Mouse (Mus musculus) left cerebral cortex, adult 2 months (tissue): ENCODE measurements at regions not wholly inside any gene's neighbourhood (a gene's known extent, or its start where the extent isn't known, plus 50 kb on each side); places are given as distances from the start of the nearest gene placed in this dataset.

Source experiments
- DNase-seq, 2 experiments: peaks; one replicate each; pipeline ENCODE4 v3.0.0; 2021 to 2022; ENCODE audit warnings: low spot score in 2 of 2, mixed read lengths in 1 of 2; ENCODE audit errors: extremely low spot score in 1 of 2
- H3K27ac ChIP-seq: fragments of 200-600 bp; 2 replicates; pipeline ENCODE4 v1.8.1; 2022
- H3K4me3 ChIP-seq: fragments of 200-600 bp; 2 replicates; pipeline ENCODE4 v1.8.1; 2022
- CTCF ChIP-seq: fragments of 200-600 bp; IDR thresholded peaks from 2 replicates; pipeline ENCODE4 v1.8.1; 2022; ENCODE audit warnings: antibody characterized with exemption, mild to moderate bottlenecking, moderate library complexity
- intact Hi-C: fragments of 180-260 bp; cut with DNase I; formaldehyde crosslinking; loops from one replicate; pipeline ENCODE4 v1.15.1; 2025

DNA sequence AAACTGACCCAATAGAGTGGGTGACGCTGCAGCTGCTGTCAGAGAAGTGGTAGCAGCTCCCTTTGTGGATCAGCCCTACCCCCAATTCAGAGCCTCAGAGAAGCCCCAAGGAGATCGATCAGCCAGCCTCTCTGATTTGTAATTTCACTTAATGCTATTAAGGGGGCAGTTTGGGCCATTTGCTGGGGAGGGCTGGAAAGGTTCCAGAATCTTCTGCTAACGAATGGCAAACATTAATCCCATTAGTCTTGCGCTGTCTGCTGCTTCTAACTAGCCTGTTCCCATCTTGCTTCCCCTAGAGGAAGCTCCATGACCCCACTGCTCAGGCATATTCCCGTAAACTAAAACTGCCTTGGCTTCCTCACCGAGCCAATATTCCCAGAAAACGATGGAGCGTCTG lies 59.9 kb upstream of the Lrrn2 start:
- no peak overlapping the region for H3K4me3 ChIP-seq
- no peak for TF ChIP-seq CTCF
- H3K27ac ChIP-seq, result no peak overlapping the region
- no peak for DNase-seq
- intact Hi-C loops, result no loop called here

DNA sequence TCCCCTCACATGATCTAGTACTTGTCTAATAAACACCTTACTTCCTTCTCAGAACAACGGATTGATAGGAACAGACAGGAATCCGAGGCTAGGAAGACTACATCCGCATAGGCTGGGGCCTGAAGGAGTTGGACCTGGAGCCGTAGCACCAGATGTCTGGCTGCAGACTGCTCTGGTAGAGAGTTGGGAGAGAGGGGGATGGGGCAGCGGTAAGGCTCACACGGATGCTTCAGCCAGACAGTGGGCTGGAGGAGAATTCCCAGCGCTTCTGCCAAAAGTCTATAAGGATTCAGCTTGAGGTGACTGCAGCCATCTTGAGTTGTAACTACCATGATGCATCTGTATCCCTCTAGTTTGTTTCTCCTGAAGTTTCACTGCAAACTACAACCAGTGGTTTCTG lies 61.8 kb upstream of the Lrrn2 start:
- no peak for TF ChIP-seq CTCF
- DNase-seq, result peak in 1 of 2 experiments; percentile 22
- H3K27ac ChIP-seq, result peak overlapping the region; percentile 28; the same call in 1 of the 2 replicates
- H3K4me3 ChIP-seq, result no peak overlapping the region
- intact Hi-C loops, result loop anchor here (1.0 kb wide), 1 partner anchor 20 kb away; no protein-coding TSS in a partner anchor

DNA sequence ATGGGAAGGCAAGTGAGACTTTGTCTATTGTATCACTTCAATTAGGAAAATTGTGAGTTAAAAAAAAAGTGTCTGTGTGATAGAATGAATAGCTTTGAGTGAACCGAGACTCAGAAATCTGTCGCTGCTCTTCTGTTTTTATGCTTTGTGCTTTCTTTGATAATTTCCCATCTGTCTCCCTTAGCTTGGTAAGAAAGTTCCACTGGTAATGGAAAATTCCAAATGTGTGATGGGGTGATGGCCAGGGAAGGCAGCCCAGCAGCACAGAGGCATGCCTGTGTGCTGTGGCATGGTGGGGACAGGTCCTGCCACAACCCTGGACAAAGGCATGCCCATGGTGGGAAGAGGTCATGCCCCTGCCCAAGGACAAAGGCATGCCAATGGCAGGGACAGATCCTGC lies 62.7 kb upstream of the Lrrn2 start:
- DNase-seq, result no peak
- intact Hi-C loops, result no loop called here
- no peak for TF ChIP-seq CTCF
- Histone ChIP-seq H3K4me3 (no peak overlapping the region), H3K27ac (peak overlapping the region; percentile 60; the same call in 1 of the 2 replicates)

DNA sequence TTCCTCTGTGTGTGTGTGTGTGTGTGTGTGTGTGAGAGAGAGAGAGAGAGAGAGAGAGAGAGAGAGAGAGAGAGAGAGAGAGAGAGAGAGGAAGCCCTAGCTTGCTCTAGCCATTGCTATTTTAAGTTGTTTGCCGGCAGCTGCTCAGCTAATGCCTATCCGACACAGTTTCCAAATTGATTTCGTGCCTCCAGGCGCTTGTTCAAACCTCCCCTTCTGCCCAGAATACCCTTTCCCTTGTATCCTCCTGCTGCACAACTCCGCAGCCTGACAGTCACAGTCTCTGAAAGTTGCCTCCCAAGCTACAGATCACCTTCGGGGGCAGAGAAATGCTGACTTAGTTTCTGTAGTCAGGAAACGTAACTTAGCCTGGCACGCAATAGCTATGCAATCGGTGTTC lies 63.9 kb upstream of the Nfasc start:
- Histone ChIP-seq H3K4me3 (no peak overlapping the region), H3K27ac (no peak overlapping the region)
- no peak for DNase-seq
- no peak for TF ChIP-seq CTCF
- intact Hi-C loops, result no loop called here

DNA sequence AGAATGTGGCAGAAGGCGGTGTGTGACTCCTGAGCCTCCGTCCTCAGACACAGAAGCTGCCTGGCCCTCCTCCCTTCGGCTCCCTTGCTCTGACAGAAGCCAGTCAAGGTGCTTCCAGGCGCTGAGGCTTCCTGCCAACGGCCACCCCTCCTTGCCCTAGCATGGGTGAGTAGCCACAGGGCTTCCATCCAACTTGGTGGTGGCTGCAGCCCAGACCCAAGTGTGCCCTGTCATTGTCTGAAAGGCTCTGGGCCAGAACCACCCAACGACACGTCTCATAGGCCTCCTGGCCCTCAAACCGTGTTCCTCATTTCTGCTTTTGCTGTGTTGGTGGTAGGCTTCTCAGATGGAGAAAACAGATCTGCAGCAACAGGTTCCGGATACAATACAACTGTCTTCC lies 62.2 kb upstream of the Nfasc start:
- no peak overlapping the region for H3K27ac ChIP-seq
- TF ChIP-seq CTCF, result no peak
- no peak for DNase-seq
- H3K4me3 ChIP-seq, result no peak overlapping the region
- intact Hi-C loops, result no loop called here

DNA sequence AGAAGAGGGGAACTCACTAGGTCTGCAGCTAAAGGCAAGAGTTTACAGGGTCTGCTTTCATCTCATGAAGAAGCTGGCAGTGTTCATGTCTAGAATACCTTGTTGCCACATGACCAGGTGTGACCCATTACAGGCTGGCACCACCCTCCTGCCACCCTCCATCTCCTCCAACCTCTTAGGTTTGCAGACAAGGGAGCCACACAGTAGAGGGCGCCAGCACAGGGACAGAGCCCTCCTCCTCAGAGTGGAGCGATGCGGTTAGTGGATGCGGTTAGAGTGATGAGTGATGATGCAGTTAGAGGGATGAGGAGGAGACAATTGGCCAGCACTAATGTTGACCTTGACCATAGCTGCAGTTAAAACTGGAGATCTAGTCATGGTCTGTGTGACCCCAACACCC lies 60.8 kb upstream of the Nfasc start:
- Histone ChIP-seq H3K4me3 (no peak overlapping the region), H3K27ac (no peak overlapping the region)
- DNase-seq, result peak in 1 of 2 experiments; percentile 29
- intact Hi-C loops, result no loop called here
- peak; percentile 56 for TF ChIP-seq CTCF

DNA sequence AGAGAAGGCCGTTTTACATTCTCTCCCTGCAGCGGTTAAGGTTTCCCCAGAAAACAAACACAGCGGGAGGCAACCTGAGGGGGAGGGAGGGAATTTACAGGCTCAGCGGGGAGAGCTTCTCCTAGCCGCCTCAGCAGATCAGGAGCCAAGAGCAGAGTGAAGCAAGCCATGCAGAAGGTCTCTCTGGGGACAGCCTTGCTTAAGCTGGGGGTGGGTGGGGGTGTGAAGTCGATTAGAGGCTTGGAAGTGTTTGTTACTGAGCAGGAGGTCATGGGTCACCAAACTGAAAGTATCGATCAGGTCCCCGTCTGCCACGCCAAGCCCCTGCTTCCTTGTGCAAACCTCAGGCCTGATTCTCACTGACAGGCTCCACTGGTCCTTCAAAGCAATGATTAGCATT lies 58.7 kb upstream of the Nfasc start:
- no peak for DNase-seq
- no peak for TF ChIP-seq CTCF
- Histone ChIP-seq H3K27ac (no peak overlapping the region), H3K4me3 (no peak overlapping the region)
- intact Hi-C loops, result no loop called here

DNA sequence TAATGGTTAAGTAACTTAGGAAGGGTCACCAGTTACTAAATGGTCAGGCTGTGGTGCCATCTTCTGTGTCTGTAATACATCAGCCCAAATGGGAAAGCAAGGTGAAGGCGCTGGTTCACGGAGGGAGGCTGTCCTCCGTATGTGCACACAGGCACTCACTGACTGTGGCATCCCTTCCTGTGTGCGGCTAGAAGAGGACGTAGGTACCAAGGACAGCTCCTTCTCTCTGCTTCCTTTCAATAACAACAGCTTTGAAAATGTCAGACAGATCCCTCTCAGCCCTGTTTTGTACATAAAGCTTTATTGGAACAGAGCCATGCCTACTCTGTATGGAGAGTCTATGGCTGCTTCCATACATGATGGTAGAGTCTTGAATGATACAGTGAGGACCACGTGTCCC lies 57.7 kb upstream of the Nfasc start:
- intact Hi-C loops, result no loop called here
- TF ChIP-seq CTCF, result no peak
- no peak for DNase-seq
- Histone ChIP-seq H3K27ac (no peak overlapping the region), H3K4me3 (no peak overlapping the region)

DNA sequence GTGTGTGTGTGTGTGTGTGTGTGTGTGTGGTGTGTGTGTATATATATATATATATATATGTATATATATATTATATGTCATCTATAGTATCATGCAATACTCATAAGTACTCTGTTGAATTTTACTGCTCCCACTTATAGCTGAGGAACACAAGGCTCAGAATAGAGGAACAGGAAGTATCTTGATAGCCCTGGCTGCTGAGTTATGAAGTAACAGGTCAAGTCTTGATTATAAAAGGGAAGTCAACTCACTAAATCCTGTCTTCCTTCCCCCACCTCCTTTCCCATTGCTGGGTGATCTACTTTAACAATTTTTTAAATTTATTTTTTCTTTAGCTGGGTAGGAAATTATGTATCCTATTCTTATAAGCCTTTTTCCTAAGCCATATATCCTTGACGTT lies 52.9 kb upstream of the Nfasc start:
- Histone ChIP-seq H3K27ac (no peak overlapping the region), H3K4me3 (no peak overlapping the region)
- TF ChIP-seq CTCF, result no peak
- DNase-seq, result no peak
- intact Hi-C loops, result no loop called here
